Mouse (Mus musculus): ENCODE results near the gene Nek2.

The Nek2 gene

DNA sequence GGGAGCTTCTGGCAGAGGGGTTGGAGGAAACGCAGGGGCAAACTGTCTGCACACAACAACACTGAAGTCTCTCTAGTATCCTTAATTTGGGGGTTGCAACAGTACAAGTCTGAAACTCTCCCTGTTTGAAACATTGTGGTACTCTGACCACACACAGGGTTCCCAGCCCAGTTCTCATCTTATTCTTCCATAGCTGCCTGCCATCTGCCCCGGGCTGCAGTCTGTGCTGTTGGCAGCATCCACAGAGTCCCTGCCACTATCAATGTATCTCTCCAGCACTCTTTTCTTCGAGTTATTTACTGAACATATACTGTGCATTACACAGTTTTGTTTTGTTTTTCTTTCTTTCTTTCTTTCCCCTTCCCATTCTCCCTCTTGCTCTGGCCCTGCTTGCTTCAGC is 4.6 kb upstream of the Nek2 start:
- DNase-seq, result no peak

DNA sequence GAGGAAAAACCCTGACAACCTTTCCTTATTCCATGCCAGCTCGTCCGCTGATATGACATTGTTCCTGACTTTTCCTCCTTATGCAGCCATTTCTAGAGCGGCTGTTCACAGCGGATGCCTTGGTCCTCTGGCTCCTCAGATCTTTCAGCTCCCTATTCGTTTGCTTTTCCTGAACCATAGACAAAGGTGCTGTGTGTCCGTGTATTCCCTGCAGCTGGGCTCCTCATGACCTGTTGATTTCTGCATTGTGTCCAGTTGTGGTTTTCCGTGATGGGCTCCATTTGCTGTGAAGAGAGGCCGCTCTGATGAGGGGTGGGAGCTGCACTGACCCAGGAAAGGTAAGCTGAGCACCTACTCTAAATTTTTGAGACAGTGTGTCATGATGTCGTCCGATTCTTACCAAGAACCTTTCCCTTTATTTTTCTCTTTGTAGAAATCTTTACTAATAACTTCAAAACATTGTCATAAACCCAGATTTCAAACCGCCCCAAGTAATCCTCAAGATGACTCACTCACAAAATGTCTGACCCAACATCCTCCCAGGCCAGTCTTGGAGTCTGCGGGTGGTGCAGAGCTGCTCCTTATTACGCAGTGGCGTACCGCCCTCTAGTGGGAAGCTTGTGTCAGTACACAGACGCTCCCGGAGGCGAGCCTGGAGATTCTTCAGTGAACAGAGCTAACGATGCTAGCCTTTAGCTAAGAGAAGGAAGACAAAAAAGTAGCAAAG is 3.7 kb upstream of the Nek2 start:
- DNase-seq, result peak; percentile 87

DNA sequence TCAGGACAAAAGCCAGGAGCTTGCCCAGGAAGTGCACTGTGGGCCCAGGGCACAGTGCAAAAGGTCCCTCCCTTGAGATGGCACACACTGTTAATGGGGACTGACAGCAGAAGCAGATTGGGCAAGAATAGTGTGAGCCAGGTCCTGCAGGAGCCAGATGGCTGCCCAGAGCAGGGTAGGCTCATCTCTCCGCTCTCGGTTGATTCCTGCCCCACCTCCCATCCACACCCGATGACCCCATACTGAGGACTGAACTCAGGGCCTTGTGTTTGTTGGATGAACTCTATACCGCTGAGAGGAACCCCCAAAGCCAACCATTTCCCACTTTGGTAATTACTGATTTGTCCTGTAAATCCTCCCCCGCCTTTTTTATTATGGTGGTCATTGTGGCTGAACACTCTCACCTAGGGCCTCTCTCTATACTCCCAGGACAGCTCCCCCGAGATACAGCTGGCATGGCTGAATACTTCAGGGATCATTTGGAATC is 3.1 kb upstream of the Nek2 start:
- DNase-seq, result no peak

DNA sequence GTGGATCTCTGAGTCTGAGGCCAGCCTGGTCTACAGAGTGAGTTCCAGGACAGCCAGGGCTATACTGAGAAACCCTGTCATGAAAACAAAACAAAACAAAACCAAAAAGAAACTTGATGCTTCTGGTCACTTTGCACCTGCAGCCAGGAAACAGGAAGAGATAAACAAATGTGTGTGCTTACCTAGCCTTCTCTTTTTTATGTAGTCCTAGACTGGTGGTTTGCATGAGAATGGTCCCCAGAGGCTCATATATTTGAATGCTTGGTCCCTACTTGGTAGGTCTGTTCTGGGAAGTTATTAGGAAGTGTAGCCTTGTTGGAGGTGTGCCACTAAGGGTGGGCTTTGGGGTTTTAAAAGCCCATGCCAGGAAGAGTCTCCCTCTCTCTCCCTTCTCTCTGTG is 2.2 kb upstream of the Nek2 start:
- DNase-seq, result no peak

DNA sequence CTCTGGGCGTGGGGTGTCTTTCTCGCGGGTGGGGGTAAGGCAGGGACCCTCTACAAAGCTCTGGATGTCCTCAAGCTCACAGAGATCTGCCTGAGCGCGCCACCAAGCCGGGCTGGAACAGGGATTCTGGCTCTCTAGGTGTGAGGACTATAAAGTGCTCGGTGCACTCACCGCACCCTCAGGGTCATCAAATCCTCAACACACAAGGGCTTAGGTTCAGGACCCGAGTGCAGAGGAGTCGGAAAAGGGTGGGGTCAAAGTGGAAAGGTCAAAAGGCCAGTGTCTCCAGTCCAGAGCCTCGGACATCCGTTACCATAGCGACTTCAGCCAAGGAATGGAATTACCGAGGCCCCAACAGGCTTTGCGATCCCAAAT is 306 bp upstream of the Nek2 start:
- DNase-seq, result no peak

DNA sequence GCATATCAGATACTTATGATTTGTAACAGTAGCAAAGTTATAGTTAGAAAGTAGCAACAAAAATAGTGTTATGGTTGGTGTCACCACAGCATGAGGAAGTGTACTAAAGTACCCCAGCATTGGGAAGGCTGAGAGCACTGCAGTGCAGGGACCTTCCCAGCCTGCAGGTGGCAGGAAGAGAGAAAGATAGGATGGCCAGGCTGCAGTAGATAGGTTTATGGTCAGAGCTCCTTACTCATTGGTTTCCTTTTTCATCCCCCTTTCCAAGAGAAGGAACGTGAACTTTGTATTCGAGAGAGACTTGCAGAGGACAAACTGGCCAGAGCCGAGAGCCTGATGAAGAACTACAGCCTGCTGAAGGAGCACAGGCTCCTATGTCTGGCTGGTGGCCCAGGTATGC is 7.9 kb downstream of the Nek2 start:
- peak; percentile 46 to 64 for DNase-seq

DNA sequence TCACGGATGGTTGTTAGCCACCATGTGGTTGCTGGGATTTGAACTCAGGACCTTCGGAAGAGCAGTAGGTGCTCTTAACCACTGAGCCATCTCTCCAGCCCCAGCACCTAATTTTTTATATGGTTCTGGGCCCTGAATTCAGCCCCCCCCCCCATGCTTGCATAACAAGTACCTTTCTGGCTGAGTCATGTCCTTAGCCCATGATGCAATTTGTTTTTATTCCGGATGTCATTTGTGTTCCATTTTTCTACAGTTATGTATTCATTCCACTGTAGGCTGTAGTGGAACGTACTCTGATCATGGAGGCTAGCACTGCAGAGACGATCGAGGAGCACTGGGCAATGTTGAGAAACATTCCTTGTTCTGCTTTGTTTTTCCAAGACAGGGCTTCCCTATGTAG is 12.2 kb downstream of the Nek2 start:
- no peak for DNase-seq

DNA sequence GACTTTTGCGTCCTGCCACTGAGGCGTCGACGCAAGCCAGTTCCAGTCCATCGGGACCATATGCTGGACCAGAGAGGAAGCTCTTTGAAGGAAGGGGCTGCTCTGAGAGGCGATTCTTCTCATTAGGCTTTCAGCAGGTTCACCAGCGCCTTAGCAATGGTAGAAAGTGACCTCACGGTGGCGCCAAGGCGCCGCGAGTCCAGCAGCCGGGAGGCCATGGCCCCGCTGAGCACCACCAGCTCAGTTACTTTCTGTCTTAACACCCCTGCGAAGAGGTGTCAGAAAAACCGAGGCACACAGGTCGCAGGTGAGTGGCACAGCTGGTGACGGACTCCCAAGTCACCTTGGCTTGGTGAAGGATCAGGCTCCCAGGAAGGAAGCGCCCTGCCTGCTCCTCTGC is 13.6 kb downstream of the Nek2 start:
- DNase-seq, result peak; percentile 83 to 84

DNA sequence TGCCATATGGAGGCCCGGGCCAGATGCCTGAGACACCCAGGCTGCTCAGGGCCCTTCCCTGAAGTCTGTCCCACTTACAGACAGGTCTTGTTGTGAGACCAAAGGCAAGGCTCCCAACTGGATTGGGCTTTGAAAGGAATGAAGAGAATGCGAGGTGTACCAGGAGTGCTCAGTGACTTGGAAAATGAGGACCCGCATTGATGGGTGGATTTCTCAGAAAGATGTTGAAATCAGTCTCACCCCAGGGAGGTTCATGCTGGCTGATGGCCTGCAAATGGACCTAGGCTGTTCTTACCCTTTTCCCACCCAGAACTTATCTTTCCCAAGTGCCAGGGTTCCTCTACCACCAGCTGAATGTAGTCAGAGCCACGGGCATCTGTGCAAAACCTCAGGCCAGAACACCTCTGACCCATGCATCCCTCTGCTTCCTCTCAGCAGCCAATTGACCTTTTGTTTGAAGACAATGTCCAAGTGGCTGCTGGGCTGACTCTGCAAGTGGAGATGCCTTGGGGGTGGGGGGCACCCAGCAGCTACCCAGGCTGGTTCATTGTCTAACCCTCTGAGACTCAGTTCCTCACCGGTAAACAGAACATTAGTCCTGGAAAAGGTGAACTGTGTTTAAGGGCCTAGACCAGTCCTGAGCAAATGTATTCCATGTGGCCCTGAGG is 15.2 kb downstream of the Nek2 start:
- peak; percentile 64 to 88 for DNase-seq

DNA sequence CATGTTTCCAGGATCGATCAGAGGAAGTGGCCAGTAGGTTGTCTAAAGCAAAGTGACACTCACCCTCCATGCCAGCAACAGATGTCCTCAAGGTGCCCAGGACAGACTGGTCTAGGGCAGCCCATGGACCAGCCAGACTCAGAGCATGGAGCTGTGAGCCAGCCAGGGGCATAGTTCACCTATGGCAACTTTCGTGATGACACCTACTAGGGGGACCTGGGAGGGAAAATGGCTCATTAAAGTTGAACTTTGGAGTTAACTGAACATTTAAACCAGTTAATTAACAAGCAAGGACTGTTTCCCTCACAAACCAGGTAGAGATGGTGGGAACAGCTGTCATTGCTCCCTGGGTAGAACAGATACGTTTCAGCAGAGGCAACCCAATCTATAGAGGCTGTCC is 16.4 kb downstream of the Nek2 start:
- peak; percentile 67 to 89 for DNase-seq

DNA sequence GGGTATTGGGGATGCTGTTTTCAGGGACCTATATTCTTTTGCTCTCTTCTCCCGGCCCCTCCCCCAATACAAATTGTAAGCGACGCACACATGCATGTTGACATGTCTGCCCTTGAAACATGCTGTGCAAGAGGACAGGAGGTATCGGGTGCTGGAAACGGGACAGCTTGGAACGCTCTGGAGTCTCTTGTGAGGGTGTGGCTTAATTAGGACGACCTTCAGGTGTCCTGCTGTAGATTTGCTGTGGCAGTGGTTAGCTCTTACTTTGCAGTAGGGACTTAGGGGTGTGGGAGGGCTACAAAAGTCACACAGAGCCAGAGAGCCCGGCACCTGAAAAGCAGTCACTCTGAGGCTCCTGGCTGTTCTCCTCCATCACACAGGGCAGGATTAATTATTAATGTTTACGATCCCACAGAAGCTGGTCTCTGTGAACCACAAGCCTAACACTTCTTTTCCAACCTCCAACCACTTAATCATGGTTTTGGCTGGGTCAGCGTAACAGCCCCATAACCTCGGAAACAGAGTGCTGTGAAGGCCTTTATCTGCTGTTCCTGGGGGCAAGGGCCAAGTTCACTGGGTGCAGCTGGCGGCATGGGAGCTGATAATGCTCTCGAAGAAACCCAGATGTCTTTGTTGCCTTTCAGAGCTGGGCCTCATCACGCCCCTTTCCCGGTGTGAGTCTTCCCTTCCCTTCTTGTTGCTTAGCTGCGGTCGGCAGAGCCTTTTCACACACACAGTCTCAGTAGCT is 17.9 kb downstream of the Nek2 start:
- peak; percentile 62 to 85 for DNase-seq

DNA sequence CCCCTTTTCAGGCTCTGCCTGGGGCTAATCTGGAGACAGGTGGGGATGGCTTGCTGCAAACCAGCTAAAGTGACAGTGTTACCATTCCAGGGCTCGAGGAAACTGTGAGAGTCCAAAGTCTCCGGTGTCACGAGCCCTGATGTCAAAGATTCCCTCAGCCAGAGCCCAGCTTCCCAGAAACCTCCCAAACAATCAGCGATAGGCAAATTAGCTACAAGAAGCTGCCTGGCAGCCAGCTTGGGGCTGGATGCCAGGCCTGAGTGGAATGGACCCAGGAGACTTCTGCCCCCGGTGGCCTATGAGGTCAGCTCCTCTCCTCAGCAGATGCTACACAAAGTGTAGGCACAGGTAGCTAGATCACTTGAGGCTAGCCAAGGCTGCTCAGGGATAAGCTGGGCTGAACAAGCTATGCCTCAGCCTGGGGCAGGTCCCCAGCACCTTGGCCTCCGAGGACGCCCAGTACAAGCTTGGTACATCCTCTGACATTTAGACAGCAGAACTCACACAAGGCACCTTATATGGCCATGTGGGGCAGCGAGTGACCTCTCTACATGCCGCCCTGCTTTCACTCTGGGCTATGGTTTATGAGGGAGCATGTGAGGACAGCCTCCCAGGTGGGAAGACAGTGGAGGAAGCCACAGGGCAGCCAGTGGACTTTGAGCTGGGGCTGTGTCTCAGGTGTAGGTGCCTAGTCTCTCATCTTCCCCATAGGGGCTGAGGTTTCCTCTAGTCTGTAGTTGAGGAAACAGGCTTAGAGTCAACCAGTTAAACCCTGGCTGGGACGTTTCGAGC is 19.7 kb downstream of the Nek2 start:
- peak; percentile 74 to 86 for DNase-seq

DNA sequence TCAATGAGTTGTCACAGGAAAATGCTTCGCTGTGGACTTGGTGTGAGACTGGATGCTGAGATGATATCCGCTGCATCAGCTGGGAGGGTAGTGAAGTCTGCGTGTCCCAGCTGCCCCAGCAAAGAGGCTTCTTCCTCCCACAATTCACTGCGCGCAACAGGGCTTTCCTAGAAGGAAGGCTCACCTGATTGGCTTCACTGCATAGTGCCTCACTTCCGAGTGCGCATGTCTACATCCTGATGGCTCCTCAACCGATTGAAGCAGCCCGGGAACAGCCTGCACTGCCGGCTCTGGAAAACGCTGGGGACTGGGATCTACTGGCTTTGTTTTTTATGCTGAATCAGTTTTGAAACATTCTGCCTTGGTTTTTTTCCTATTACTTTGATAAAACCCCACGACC is 21.0 kb downstream of the Nek2 start:
- no peak for DNase-seq

DNA sequence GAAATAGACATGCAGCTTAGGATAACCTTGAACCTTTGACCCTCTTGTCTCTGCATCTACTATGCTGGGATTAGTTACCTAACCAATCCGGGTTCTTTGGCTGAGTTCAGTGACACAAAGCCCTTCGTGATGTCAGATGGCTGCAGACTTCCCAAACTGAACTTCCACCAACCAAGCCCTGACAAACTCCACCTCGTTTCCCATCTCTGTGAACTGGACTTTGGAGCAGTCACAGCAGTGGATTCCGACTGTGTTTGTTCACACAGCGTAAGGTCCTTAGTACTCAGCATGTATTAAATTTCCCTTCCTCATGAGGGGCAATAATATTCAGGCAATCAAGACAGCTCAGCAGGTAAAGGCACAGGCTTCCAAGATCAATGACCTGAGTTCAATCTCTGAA is 25.4 kb downstream of the Nek2 start:
- peak in 1 of 2 experiments; percentile 66 for DNase-seq

DNA sequence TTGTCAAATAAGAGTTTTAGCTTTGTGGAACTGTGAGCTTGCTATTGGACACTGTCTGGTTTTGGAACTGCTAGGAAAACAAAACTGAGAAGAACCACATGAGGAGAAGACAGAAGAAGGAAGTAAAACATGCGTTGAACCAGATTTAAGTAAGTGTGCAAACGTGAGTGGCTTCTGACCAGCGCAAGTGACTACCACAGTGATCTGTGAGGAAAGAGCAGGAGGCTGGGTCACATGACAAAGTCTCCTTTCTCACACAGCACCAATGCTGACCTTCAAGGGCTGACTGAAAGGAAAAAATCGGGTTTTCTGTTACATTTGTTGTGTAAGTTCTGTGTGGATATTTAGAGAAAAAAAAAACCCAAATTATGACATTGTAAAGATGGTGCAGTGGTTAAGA is 28.3 kb downstream of the Nek2 start:
- DNase-seq, result no peak

DNA sequence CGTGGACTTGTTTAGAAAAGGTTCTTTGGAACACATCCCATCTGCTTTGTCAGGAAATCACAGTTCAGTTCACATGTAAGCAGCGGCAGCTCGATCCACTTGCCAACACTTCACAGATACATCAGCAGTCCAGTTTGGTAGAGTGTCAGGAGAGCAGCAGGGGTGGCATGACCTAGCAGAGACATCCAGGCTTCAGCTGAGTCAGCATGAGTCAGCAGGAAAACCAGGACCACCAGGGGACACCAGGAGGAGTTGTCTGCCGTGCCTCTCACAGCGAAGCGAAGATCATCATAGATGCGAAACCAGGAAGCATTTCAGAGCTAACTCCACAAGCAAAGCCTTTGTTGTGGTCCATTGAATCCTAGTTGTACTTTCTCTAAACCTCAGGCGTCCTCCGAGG is 32.2 kb downstream of the Nek2 start:
- no peak for DNase-seq

DNA sequence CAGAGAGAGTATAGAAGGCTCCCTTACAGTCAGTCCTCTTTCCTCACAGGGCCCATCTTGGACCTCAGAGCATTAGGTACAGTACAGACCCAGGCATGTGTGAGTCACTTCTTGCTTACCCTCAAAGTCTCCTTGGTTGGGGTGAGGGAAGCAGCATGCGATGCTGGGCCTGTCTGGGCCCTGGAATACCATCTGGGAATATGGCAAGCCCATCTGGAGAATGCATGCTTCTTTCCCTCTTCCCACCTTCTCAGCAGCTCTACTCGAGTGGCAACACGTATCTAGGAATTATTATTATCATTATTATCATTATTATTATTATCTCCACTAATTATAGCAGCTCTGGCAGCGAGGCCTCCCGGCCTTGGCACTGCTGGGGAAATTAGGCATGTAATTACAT is 33.5 kb downstream of the Nek2 start:
- DNase-seq, result no peak

DNA sequence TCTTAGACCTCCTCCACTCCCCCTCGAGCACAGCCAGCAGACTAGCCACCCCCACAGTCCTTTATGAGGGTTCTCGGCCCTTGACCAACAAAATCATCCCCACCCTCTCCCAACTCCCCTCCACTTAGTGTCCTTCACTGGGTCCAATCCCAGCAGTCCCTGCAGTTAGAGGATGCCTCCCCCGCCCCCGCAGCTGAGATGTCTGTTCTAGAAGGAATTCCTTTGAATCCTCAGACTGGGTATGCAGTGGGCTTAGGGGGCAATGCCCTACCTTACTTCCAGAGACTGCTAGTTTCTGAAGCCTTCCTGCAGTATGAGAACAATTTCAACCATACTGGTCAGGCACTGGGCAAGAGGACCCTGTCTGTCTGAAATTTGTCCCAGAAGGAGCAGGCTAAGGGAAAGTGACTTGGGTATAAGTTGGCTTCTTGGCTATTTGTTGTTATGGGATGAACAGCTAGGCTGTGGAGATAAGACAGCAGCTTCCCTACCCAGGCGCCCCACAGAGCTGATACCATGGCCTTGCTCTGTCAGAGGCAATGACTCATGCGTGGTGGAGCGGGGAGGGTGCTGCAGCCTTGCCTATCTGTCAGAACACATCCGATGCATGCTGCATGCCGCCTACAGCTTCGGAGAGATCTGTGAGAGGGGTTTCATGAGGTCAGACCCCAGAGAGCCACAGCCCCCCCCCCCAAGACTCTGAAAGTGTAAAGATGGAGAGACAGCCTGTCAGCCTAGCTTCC is 34.1 kb downstream of the Nek2 start:
- DNase-seq, result no peak

DNA sequence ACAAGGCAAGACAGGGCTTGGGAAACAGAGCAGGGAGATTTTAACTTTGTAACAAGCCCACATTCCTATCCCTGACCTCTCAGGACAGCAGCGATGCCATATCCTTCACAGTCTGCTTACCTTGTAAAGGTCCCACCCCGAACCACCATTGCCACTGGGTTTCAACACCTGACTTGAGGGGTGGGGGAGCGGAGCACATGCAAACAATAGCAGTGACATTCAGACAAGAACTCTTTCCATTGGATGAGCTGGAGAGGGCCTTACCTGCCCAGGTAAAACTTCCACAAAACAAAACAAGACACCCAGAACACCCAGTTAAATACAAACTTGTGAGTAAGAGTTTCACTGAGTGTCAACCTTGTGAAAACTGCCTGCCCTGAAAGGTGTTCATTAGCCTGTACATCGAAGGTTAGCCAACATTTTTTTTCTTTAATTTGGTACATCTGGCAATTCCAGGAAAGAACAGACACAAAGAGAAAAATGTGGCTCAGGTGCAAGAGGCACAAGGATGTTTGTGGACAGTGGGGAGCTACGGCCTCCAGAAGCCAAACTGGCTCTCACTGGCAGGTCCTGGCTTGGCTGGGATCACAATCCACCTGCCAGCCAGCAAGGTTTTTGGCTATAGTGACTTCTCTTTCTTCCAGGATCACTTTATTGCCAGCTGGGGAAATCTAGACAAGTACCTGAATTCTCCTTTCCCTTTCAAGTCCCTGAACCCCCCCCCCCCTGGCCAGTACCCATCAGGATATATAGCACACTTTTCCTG is 35.8 kb downstream of the Nek2 start:
- DNase-seq, result peak; percentile 44 to 67

DNA sequence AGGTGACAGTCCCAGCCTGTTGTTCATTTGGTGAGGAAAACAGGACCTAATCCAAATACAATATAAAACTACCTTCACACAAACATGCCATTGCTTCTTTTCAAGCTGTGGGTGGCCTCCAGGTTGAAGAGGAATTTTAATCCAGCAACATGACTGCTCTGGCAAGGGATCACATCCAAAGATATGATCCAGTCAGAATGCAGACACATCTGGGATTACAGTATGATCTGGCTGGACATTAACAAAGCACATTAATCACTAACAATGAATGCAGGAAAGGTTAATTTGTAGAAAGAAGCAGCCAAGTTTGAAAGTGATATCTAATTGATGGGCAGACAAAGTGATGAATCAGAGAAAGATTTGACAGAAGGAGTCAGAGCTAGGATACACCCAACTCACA is 36.9 kb downstream of the Nek2 start:
- no peak for DNase-seq

DNA sequence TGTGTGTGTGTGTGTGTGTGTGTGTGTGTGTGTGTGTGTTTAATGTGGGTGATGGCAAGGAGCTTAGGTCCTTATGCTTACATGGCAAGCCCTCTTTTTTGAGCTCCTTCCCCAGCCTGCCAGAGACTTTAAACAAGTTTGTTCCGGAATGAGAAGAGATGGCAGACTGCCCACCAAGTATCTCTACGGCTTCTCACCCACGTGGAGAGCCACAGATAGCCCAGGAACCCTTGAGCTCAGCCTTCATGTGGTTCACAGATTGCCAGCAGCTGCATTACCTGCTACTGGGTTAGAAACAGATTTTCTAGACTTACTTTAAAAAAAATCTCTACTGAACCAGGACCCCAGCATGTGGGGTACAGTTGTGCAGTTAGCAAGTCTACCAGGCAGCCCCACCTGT is 38.6 kb downstream of the Nek2 start:
- no peak for DNase-seq

DNA sequence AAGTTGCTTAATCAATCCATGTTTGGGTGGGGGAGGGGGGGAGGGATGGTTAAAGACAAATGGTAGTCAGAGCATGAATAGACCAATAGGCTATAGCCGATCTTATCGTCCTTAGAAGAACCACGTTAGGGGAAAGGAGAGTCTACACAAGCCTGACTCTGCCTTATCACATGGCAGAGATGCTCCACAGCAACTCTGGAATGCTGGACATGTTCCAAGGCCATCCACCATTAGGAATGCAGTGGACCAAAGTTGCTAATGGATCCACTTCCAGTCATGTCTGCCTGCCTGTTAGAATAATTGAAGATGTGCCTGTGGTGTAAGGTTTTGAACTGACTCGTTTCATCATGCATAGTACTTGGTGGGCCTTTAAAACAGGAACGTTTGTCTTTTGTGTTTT is 40.0 kb downstream of the Nek2 start:
- DNase-seq, result peak in 1 of 2 experiments; percentile 57
